Mouse (Mus musculus): ENCODE data around the gene Mia2. TPM values are rescaled to one million over a fixed set of nuclear protein-coding genes. Genes with fewer than 3 reads are reported as not detected.
"Not testable (repeated sequence)": the region's sequence is repeated elsewhere in the genome, so short reads cannot be mapped to it uniquely, and the experiment has no call there.

Gene Mia2
- total RNA-seq (2021), result 10 to 100 TPM; 44.1 to 48.1 TPM
- long read RNA-seq, experiment 1, transcript Mia2-202 (23 exons, 2,785 nt), result major isoform, 21 of 39 reads
- long read RNA-seq, experiment 1, partial matches to known transcripts, result 1 of 39 reads
- long read RNA-seq, experiment 1, other reads (novel, unspliced or antisense), result 14 of 39 reads
- long read RNA-seq, experiment 2, transcript Mia2-202 (23 exons, 2,785 nt), result major isoform, 24 of 49 reads
- long read RNA-seq, experiment 2, transcript Mia2-210 (25 exons, 2,649 nt), result minor isoform, 5 of 49 reads
- long read RNA-seq, experiment 2, partial matches to known transcripts, result 5 of 49 reads
- long read RNA-seq, experiment 2, other reads (novel, unspliced or antisense), result 13 of 49 reads

- DNase-seq (ENCODE audit: low spot score in 2 of 2), result no peak
Measured at GRCm38 (mm10) chr12:59095104-59096025, at the start of gene Mia2. Mia2 (plus strand) TSS chr12:59095799.

GRCm38 (mm10) chr12:59052470-59052869, 43.1 kb upstream of the Mia2 start:
- DNase-seq (ENCODE audit: low spot score in 2 of 2), result no peak

- DNase-seq (ENCODE audit: low spot score in 2 of 2), result no peak
Measured at GRCm38 (mm10) chr12:59053166-59053565, 42.4 kb upstream of the Mia2 start.

- no peak for DNase-seq (ENCODE audit: low spot score in 2 of 2)
Measured at GRCm38 (mm10) chr12:59053976-59054375, 41.6 kb upstream of the Mia2 start.

- no peak for DNase-seq (ENCODE audit: low spot score in 2 of 2)
Measured at GRCm38 (mm10) chr12:59055196-59055850, 40.3 kb upstream of the Mia2 start.

- DNase-seq (ENCODE audit: low spot score in 2 of 2), result no peak
Measured at GRCm38 (mm10) chr12:59056222-59056621, 39.4 kb upstream of the Mia2 start.

GRCm38 (mm10) chr12:59058242-59058641, 37.4 kb upstream of the Mia2 start:
- DNase-seq (ENCODE audit: low spot score in 2 of 2), result not testable (repeated sequence)

- no peak for DNase-seq (ENCODE audit: low spot score in 2 of 2)
Measured at GRCm38 (mm10) chr12:59060322-59060721, 35.3 kb upstream of the Mia2 start.

GRCm38 (mm10) chr12:59060993-59061595, 34.5 kb upstream of the Mia2 start, which contains the start of gene Trappc6b:
Trappc6b (minus strand) TSS chr12:59061472.
- DNase-seq (ENCODE audit: low spot score in 2 of 2), result peak; percentile 80 to 84

GRCm38 (mm10) chr12:59064837-59065236, 30.8 kb upstream of the Mia2 start:
- DNase-seq (ENCODE audit: low spot score in 2 of 2), result no peak

GRCm38 (mm10) chr12:59065776-59066175, 29.8 kb upstream of the Mia2 start:
- no peak for DNase-seq (ENCODE audit: low spot score in 2 of 2)

- peak; percentile 96 to 98 for DNase-seq (ENCODE audit: low spot score in 2 of 2)
Measured at GRCm38 (mm10) chr12:59066448-59067077, 29.0 kb upstream of the Mia2 start, which contains the start of gene Pnn. Pnn (plus strand) TSS chr12:59066884.

- DNase-seq (ENCODE audit: low spot score in 2 of 2), result no peak
Measured at GRCm38 (mm10) chr12:59067095-59067494, 28.5 kb upstream of the Mia2 start.

- no peak for DNase-seq (ENCODE audit: low spot score in 2 of 2)
Measured at GRCm38 (mm10) chr12:59068791-59069190, 26.8 kb upstream of the Mia2 start.

GRCm38 (mm10) chr12:59072286-59072685, 23.3 kb upstream of the Mia2 start:
- DNase-seq (ENCODE audit: low spot score in 2 of 2), result no peak

- DNase-seq (ENCODE audit: low spot score in 2 of 2), result no peak
Measured at GRCm38 (mm10) chr12:59074052-59074451, 21.5 kb upstream of the Mia2 start.

GRCm38 (mm10) chr12:59076996-59077395, 18.6 kb upstream of the Mia2 start:
- no peak for DNase-seq (ENCODE audit: low spot score in 2 of 2)

GRCm38 (mm10) chr12:59077883-59078282, 17.7 kb upstream of the Mia2 start:
- DNase-seq (ENCODE audit: low spot score in 2 of 2), result no peak

- DNase-seq (ENCODE audit: low spot score in 2 of 2), result no peak
Measured at GRCm38 (mm10) chr12:59080461-59080860, 15.1 kb upstream of the Mia2 start.

GRCm38 (mm10) chr12:59084446-59084845, 11.2 kb upstream of the Mia2 start:
- no peak for DNase-seq (ENCODE audit: low spot score in 2 of 2)
